ENCODE assay signal across 7 mouse cellular contexts in genomic region chr4:141623666-141624065, GRCm38 (mm10). TPM values are rescaled to one million over a fixed set of nuclear protein-coding genes. Genes with fewer than 3 reads are reported as not detected.
DNase-seq lines count a peak whose midpoint lies in the region; ATAC-seq and TF ChIP-seq lines count a peak whose summit lies in the region.

Gene Slc25a34, minus strand, starts transcription at chr4:141623821.

- H3K9ac ChIP-seq in heart, adult 2 months (ENCODE audit: low read depth, low read length), result peak within 1 kb of the TSS; percentile 65
- no peak within 1 kb of the TSS for H3K9ac ChIP-seq in kidney, embryonic 14.5 days (ENCODE audit: low read depth, low read length)

- peak within 1 kb of the TSS; percentile 26; the same call in 1 of the 2 replicates for H3K4me3 ChIP-seq in E14TG2a.4 (replicated peaks; ENCODE audit: low read length)
- H3K4me3 ChIP-seq in heart, adult 2 months, result peak within 1 kb of the TSS; percentile 55
- H3K4me3 ChIP-seq in kidney, embryonic 14.5 days (ENCODE audit: low read length), result no peak within 1 kb of the TSS

- no peak for TF ChIP-seq CTCF in E14TG2a.4 (conservative IDR thresholded peaks at IDR 0.05; ENCODE audit: low read length)
- peak; percentile 14; the same call in 1 of the 2 replicates for TF ChIP-seq CTCF in heart, adult 2 months (IDR thresholded peaks at IDR 0.05)

- WGBS in heart, adult 2 months, result 0% methylated on average over 1 of the region's 1 CpGs
- WGBS in kidney, embryonic 14.5 days, result 21% methylated on average over 1 of the region's 1 CpGs

- H3K27me3 ChIP-seq in E14TG2a.4 (ENCODE audit: insufficient read depth, low read length), result no peaks in the 10 kb centered on the region
- H3K27me3 ChIP-seq in heart, adult 2 months (ENCODE audit: control insufficient read depth, insufficient read depth, low read length), result no peaks in the 10 kb centered on the region
- no peaks in the 10 kb centered on the region for H3K27me3 ChIP-seq in kidney, embryonic 14.5 days (ENCODE audit: control insufficient read depth, insufficient read depth, low read length)

- intact Hi-C loops in heart, adult 2 months (cut with DNase I), result loop anchor here (2.0 kb wide), 1 partner anchor 17 kb away; no protein-coding TSS in a partner anchor

- peak; percentile 96 for TF ChIP-seq EP300 in heart, adult 2 months (IDR thresholded peaks at IDR 0.05; ENCODE audit: insufficient read depth, low read depth, low read length)

- H3K9me3 ChIP-seq in E14TG2a.4 (ENCODE audit: low read length), result no peaks in the 10 kb centered on the region
- H3K9me3 ChIP-seq in kidney, embryonic 14.5 days (ENCODE audit: control insufficient read depth, low read length), result no peaks in the 10 kb centered on the region

- peaks cover 65% of the 10 kb centered on the region for H3K4me1 ChIP-seq in E14TG2a.4 (replicated peaks; ENCODE audit: low read depth, low read length)
- peaks cover 3% of the 10 kb centered on the region for H3K4me1 ChIP-seq in heart, adult 2 months (ENCODE audit: control insufficient read depth, insufficient read depth, low read length)
- H3K4me1 ChIP-seq in kidney, embryonic 14.5 days (ENCODE audit: control insufficient read depth, insufficient read depth, low read length), result no peaks in the 10 kb centered on the region

- H3K27ac ChIP-seq in heart, adult 2 months, result peak within 1 kb of the TSS; percentile 93
- H3K27ac ChIP-seq in kidney, embryonic 14.5 days (ENCODE audit: low read depth, low read length), result no peak within 1 kb of the TSS; the same call in 1 of the 2 replicates

- DNase-seq in adipocyte (ENCODE audit: low spot score), result peak; percentile 62
- DNase-seq in heart, adult 2 months, result peak; percentile 73 to 88
- DNase-seq in lung, postnatal 36 days, result peak; percentile 73
- no peak for DNase-seq in frontal cortex, postnatal 25 days (ENCODE audit: low spot score in 2 of 2)
- no peak for DNase-seq in layer of hippocampus, postnatal 25 days (ENCODE audit: extremely low spot score in 1 of 2, low spot score in 1 of 2)

- ATAC-seq in kidney, embryonic 14.5 days (ENCODE audit: low FRiP score, low TSS enrichment), result peak; percentile 46; the same call in 1 of the 2 replicates

- H3K4me2 ChIP-seq in kidney, embryonic 14.5 days (replicated peaks; ENCODE audit: low read depth, low read length), result no peak within 1 kb of the TSS

- peak; percentile 94 for TF ChIP-seq POLR2A in heart, adult 2 months (IDR thresholded peaks at IDR 0.05; ENCODE audit: insufficient read depth, low read depth, low read length)

- H3K79me2 ChIP-seq in heart, adult 2 months (replicated peaks; ENCODE audit: control insufficient read depth, insufficient read depth, low read length), result no peaks in the 10 kb centered on the region

- no peaks in the 10 kb centered on the region; the same call in 1 of the 2 replicates for H3K36me3 ChIP-seq in E14TG2a.4 (ENCODE audit: insufficient read depth, low read length)
- no peaks in the 10 kb centered on the region for H3K36me3 ChIP-seq in heart, adult 2 months (ENCODE audit: control insufficient read depth, insufficient read depth, low read length)
- peaks cover 24% of the 10 kb centered on the region for H3K36me3 ChIP-seq in kidney, embryonic 14.5 days (ENCODE audit: control insufficient read depth, insufficient read depth, low read length)

RNA-seq across cellular contexts. Expression of gene Slc25a34, which starts in this region (rescaled TPM):
- 100 to 1,000 TPM; 118 to 132 TPM for total RNA-seq in heart, adult 2 months (2021)
- 183 and 258 TPM in 2 replicates for polyA plus RNA-seq in heart, adult 2 months (2012; rRNA removed)
- polyA plus RNA-seq in kidney, embryonic 14.5 days (2014; fragmentation: Nextera tagmentation; extraction: Ambion mirVana), result 0.07 TPM in 1 of 2 replicates, not detected in the other
- total RNA-seq in layer of hippocampus, postnatal 25 days (2021), result 1 to 10 TPM; 1.8 to 3.2 TPM

Comparison
In these comparisons a context has a peak if more than half of its experiments do, and no peak if none do; other contexts are left out.
1. RNA of gene Slc25a34 (total RNA-seq): 118 to 132 TPM in heart, adult 2 months; 1.8 to 3.2 TPM in layer of hippocampus, postnatal 25 days; every median in the first group is over 10 times any median in the second.
2. RNA of gene Slc25a34 (polyA plus RNA-seq): 183 to 258 TPM in heart, adult 2 months; 0.07 TPM in kidney, embryonic 14.5 days; every median in the first group is over 100 times any median in the second.
3. Peak in ATAC-seq in kidney, embryonic 14.5 days; RNA of the gene not detected or under 1 TPM.
4. DNase-seq: peak in adipocyte (single experiment), heart, adult 2 months (2 of 2) and lung, postnatal 36 days (single experiment); none in frontal cortex, postnatal 25 days (0 of 2) and layer of hippocampus, postnatal 25 days (0 of 2).